Mouse (Mus musculus): ENCODE data around the gene Olfr137.

GRCm38 (mm10) chr17:38260735-38261134 lies 46.6 kb downstream of the Olfr137 start, which contains the start of gene Olfr138:
- TF ChIP-seq POLR2A (IDR thresholded peaks at IDR 0.05; ENCODE audit: control insufficient read depth, extremely low read depth, insufficient read depth, low read length, poor library complexity) (no peak), CTCF (IDR thresholded peaks at IDR 0.05; ENCODE audit: borderline replicate concordance, control insufficient read depth, extremely low read depth, insufficient read depth, low read length, poor library complexity) (no peak)
